Mouse (Mus musculus): Measurements from ENCODE around the gene Mesp1.

DNA sequence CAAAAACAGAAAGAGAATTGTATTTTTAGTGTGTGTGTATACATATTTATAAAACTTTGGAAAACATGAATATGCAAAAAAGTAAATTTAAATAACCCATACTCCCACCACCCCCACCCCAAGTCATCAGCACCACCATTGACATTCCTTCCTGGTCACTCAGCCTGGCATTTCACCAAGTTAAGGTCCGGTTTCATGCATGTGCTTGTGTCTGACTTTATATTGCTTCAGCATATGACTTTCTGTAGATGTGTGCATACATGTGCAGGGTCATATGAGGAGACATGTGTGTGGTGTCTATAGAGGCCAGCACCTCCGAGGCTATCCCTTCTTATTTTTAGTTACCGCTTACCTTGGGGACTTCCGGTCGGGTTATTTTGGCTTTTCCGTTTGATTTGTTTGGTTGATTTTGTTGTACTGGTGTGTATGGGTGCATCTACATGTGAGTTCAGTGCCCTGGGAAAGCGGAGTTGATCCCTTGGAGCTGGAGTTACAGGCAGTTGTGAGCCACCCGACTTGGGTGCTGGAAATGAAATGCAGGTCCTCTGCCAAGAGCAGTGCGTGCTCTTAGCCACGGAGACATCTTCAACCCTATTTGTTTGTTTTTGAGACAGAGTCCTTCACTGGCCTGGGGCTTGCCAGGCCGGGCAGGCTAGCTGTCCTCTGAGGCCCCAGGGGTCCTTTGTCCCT is 11.6 kb downstream of the Mesp1 start:
- TF ChIP-seq CTCF (IDR thresholded peaks at IDR 0.05; ENCODE audit: low read depth, low read length) (no peak), POLR2A (IDR thresholded peaks at IDR 0.05; ENCODE audit: borderline replicate concordance, low read depth, low read length) (no peak)

All from bone marrow macrophage, adult 2 months (primary cell).